Comparison of ENCODE assay signal across 18 mouse cellular contexts in the genomic region with DNA sequence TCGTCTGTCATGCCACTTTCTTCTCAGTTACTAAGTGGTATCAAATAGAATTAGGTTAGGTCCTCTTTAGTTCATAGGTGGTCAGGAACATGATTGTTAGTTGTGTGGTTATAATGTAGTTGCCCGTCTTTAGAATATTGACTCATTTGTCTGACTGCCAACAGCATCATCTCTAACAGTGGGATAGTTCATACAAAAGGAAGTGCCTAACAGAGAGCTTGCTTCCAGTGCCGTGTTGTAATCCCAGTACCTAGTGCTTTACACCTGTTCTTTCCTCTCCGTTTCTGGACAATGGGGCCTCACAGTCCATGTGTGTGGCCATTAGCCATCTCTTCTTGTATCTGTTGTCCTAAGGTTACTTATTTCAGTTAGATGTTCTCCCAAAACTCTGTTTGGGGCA.
A peak's percentile ranks its signal among the peaks of the same experiment; 100 is the strongest.
DNase-seq lines count a peak whose midpoint lies in the region; ATAC-seq lines count a peak whose summit lies in the region.
"Had no signal": no experiment of that assay in that cellular context is flagged by ENCODE, and none has a peak within 500 bp of the region (broad histone marks: within the 10 kb centered on the region; RNA-seq: fewer than 3 reads in every experiment).

No protein-coding gene starts in this region.

- no peak overlapping the region for H3K4me3 ChIP-seq in forebrain, embryonic 15.5 days
- H3K4me3 ChIP-seq in forebrain, embryonic 16.5 days (replicated peaks; ENCODE audit: low read length) = no peak overlapping the region
- H3K4me3 ChIP-seq in hindbrain, embryonic 13.5 days = no peak overlapping the region
- no peak overlapping the region for H3K4me3 ChIP-seq in hindbrain, embryonic 11.5 days (ENCODE audit: low read depth, low read length)
- no peak overlapping the region for H3K4me3 ChIP-seq in neural tube, embryonic 14.5 days (ENCODE audit: low read depth, low read length)
- H3K4me3 ChIP-seq in neural tube, embryonic 15.5 days (replicated peaks) = no peak overlapping the region
- H3K4me3 ChIP-seq: embryonic facial prominence, embryonic 13.5 days had no signal

- no peaks in the 10 kb centered on the region for H3K27me3 ChIP-seq in forebrain, embryonic 15.5 days
- H3K27me3 ChIP-seq in forebrain, embryonic 16.5 days (replicated peaks; ENCODE audit: control insufficient read depth, insufficient read depth, low read length) = no peaks in the 10 kb centered on the region
- H3K27me3 ChIP-seq in hindbrain, embryonic 13.5 days = no peaks in the 10 kb centered on the region
- H3K27me3 ChIP-seq in hindbrain, embryonic 11.5 days (ENCODE audit: control insufficient read depth, insufficient read depth, low read length) = no peaks in the 10 kb centered on the region
- no peaks in the 10 kb centered on the region for H3K27me3 ChIP-seq in neural tube, embryonic 14.5 days (ENCODE audit: control insufficient read depth, insufficient read depth, low read length)
- no peaks in the 10 kb centered on the region for H3K27me3 ChIP-seq in neural tube, embryonic 15.5 days (replicated peaks)
- H3K27me3 ChIP-seq: embryonic facial prominence, embryonic 13.5 days had no signal

- peaks cover 4% of the 10 kb centered on the region; the same call in 1 of the 2 replicates for H3K9me3 ChIP-seq in forebrain, embryonic 15.5 days
- H3K9me3 ChIP-seq in forebrain, embryonic 16.5 days (ENCODE audit: control insufficient read depth, low read length) = 0 out of 2 replicates have a peak, but pooled peaks cover 2% of the 10 kb centered on the region
- no peaks in the 10 kb centered on the region for H3K9me3 ChIP-seq in hindbrain, embryonic 13.5 days
- no peaks in the 10 kb centered on the region; the same call in none of the 2 replicates for H3K9me3 ChIP-seq in hindbrain, embryonic 11.5 days (ENCODE audit: control insufficient read depth, low read length)
- H3K9me3 ChIP-seq in neural tube, embryonic 14.5 days (ENCODE audit: control insufficient read depth, low read length) = no peaks in the 10 kb centered on the region
- no peaks in the 10 kb centered on the region for H3K9me3 ChIP-seq in neural tube, embryonic 15.5 days (replicated peaks)

- H3K27ac ChIP-seq in forebrain, embryonic 15.5 days (replicated peaks) = peak overlapping the region; percentile 84
- H3K27ac ChIP-seq in forebrain, embryonic 16.5 days (ENCODE audit: low read length) = no peak overlapping the region
- H3K27ac ChIP-seq in hindbrain, embryonic 13.5 days = peak overlapping the region; percentile 90
- H3K27ac ChIP-seq in hindbrain, embryonic 11.5 days (ENCODE audit: low read depth, low read length) = no peak overlapping the region
- peak overlapping the region; percentile 3; the same call in 1 of the 2 replicates for H3K27ac ChIP-seq in neural tube, embryonic 14.5 days (ENCODE audit: low read depth, low read length)
- no peak overlapping the region for H3K27ac ChIP-seq in neural tube, embryonic 15.5 days (replicated peaks)
- H3K27ac ChIP-seq: embryonic facial prominence, embryonic 13.5 days had no signal

- no peaks in the 10 kb centered on the region; the same call in 1 of the 2 replicates for H3K36me3 ChIP-seq in forebrain, embryonic 15.5 days
- no peaks in the 10 kb centered on the region for H3K36me3 ChIP-seq in forebrain, embryonic 16.5 days (ENCODE audit: control insufficient read depth, insufficient read depth)
- no peaks in the 10 kb centered on the region for H3K36me3 ChIP-seq in hindbrain, embryonic 13.5 days
- H3K36me3 ChIP-seq in hindbrain, embryonic 11.5 days (ENCODE audit: control insufficient read depth, insufficient read depth, low read length) = no peaks in the 10 kb centered on the region
- no peaks in the 10 kb centered on the region for H3K36me3 ChIP-seq in neural tube, embryonic 14.5 days (ENCODE audit: control insufficient read depth, insufficient read depth, low read length)
- no peaks in the 10 kb centered on the region for H3K36me3 ChIP-seq in neural tube, embryonic 15.5 days
- H3K36me3 ChIP-seq: embryonic facial prominence, embryonic 13.5 days had no signal

- no peak for DNase-seq in hindbrain, embryonic 11.5 days (ENCODE audit: low spot score)
- DNase-seq in spleen, adult 12 weeks (ENCODE audit: low spot score) = no peak
- DNase-seq: adrenal gland, adult 8-10 months; adrenal gland, postnatal 36 days; cerebellum, adult 11-12 months; cerebellum, adult 9-11 months; cerebellum, postnatal 36 days; gastrocnemius, postnatal 36 days; heart, adult 18-20 months; kidney, adult 11 months; kidney, adult 9 months had no signal

- H3K4me2 ChIP-seq in forebrain, embryonic 15.5 days (replicated peaks) = no peak overlapping the region
- H3K4me2 ChIP-seq in forebrain, embryonic 16.5 days (ENCODE audit: low read length) = no peak overlapping the region
- H3K4me2 ChIP-seq in hindbrain, embryonic 13.5 days = no peak overlapping the region
- no peak overlapping the region for H3K4me2 ChIP-seq in hindbrain, embryonic 11.5 days (replicated peaks; ENCODE audit: low read depth, low read length)
- no peak overlapping the region for H3K4me2 ChIP-seq in neural tube, embryonic 14.5 days (ENCODE audit: low read depth, low read length)
- H3K4me2 ChIP-seq in neural tube, embryonic 15.5 days = no peak overlapping the region
- H3K4me2 ChIP-seq: embryonic facial prominence, embryonic 13.5 days; heart, embryonic 11.5 days had no signal

- WGBS in forebrain, embryonic 15.5 days = 51% methylated on average over 4 of the region's 4 CpGs
- 44% methylated on average over 4 of the region's 4 CpGs for WGBS in forebrain, embryonic 16.5 days
- 51% methylated on average over 4 of the region's 4 CpGs for WGBS in hindbrain, embryonic 13.5 days
- WGBS in hindbrain, embryonic 11.5 days = 71% methylated on average over 4 of the region's 4 CpGs
- WGBS in neural tube, embryonic 14.5 days = 42% methylated on average over 4 of the region's 4 CpGs
- 43% methylated on average over 4 of the region's 4 CpGs for WGBS in neural tube, embryonic 15.5 days

- no peak for ATAC-seq in forebrain, embryonic 15.5 days (replicated peaks)
- no peak for ATAC-seq in forebrain, embryonic 16.5 days
- no peak for ATAC-seq in hindbrain, embryonic 13.5 days (ENCODE audit: low FRiP score)
- no peak for ATAC-seq in hindbrain, embryonic 11.5 days (ENCODE audit: low FRiP score)
- no peak for ATAC-seq in neural tube, embryonic 14.5 days (ENCODE audit: low read depth)
- ATAC-seq in neural tube, embryonic 15.5 days (ENCODE audit: low FRiP score) = no peak

- no peak overlapping the region for H3K9ac ChIP-seq in forebrain, embryonic 15.5 days (replicated peaks)
- no peak overlapping the region for H3K9ac ChIP-seq in forebrain, embryonic 16.5 days (replicated peaks; ENCODE audit: low read depth, low read length)
- no peak overlapping the region for H3K9ac ChIP-seq in hindbrain, embryonic 13.5 days
- H3K9ac ChIP-seq in hindbrain, embryonic 11.5 days (ENCODE audit: low read depth, low read length) = no peak overlapping the region
- H3K9ac ChIP-seq in neural tube, embryonic 14.5 days (replicated peaks; ENCODE audit: low read depth, low read length) = no peak overlapping the region
- H3K9ac ChIP-seq in neural tube, embryonic 15.5 days (replicated peaks) = no peak overlapping the region
- H3K9ac ChIP-seq: embryonic facial prominence, embryonic 13.5 days had no signal

- peaks cover 40% of the 10 kb centered on the region for H3K4me1 ChIP-seq in forebrain, embryonic 15.5 days
- peaks cover 40% of the 10 kb centered on the region for H3K4me1 ChIP-seq in forebrain, embryonic 16.5 days (replicated peaks; ENCODE audit: control insufficient read depth, insufficient read depth, low read length)
- peaks cover 63% of the 10 kb centered on the region for H3K4me1 ChIP-seq in hindbrain, embryonic 13.5 days (replicated peaks)
- H3K4me1 ChIP-seq in hindbrain, embryonic 11.5 days (replicated peaks; ENCODE audit: control insufficient read depth, insufficient read depth, low read length) = peaks cover 15% of the 10 kb centered on the region; the same call in 1 of the 2 replicates
- H3K4me1 ChIP-seq in neural tube, embryonic 14.5 days (ENCODE audit: control insufficient read depth, insufficient read depth, low read length) = peaks cover 44% of the 10 kb centered on the region
- peaks cover 50% of the 10 kb centered on the region for H3K4me1 ChIP-seq in neural tube, embryonic 15.5 days

Comparison
In these comparisons a context has a peak if more than half of its experiments do, and no peak if none do; other contexts are left out.
1. H3K27ac ChIP-seq: peak in forebrain, embryonic 15.5 days (single experiment), hindbrain, embryonic 13.5 days (single experiment) and neural tube, embryonic 14.5 days (single experiment); none in forebrain, embryonic 16.5 days (single experiment), hindbrain, embryonic 11.5 days (single experiment) and neural tube, embryonic 15.5 days (single experiment).